Mouse (Mus musculus) ovary, adult 2 months (tissue): ENCODE results near the gene Mid1ip1. TPM values are rescaled to one million over a fixed set of nuclear protein-coding genes. Genes with fewer than 3 reads are reported as not detected.

Experiments
- polyA plus RNA-seq: library from polyadenylated mRNA; depleted of rRNA; stranded (reverse); fragments of >200 nt; gene quantifications from 2 replicates; pipeline ENCODE4 v1.2.3, GENCODE M21; 2012; rRNA removed

The Mid1ip1 gene
- polyA plus RNA-seq: 153 and 166 TPM in 2 replicates

GRCm38 (mm10) chrX:10714696-10715140 lies at the start of gene Mid1ip1:
TSS of gene Mid1ip1 (plus strand) at chrX:10715013.

Other genes starting within 250 kb of the Mid1ip1 start
- gene Tspan7, start 229.9 kb upstream of the Mid1ip1 start, polyA plus RNA-seq: 33.5 and 40.3 TPM in 2 replicates